Mouse (Mus musculus): ENCODE results near the gene Npas1.

The Npas1 gene

GRCm38 (mm10) chr7:16477628-16478027 is at the start of gene Npas1:
TSS of gene Npas1 (minus strand) at chr7:16477728.
- DNase-seq (ENCODE audit: low read depth, low spot score): no peak

GRCm38 (mm10) chr7:16525995-16526394 is 48.5 kb upstream of the Npas1 start:
- no peak for DNase-seq (ENCODE audit: low read depth, low spot score)

GRCm38 (mm10) chr7:16525448-16525847 is 47.9 kb upstream of the Npas1 start:
- no peak for DNase-seq (ENCODE audit: low read depth, low spot score)

GRCm38 (mm10) chr7:16524308-16524707 is 46.8 kb upstream of the Npas1 start:
- DNase-seq (ENCODE audit: low read depth, low spot score): peak; percentile 4

- DNase-seq (ENCODE audit: low read depth, low spot score): no peak
Observed at GRCm38 (mm10) chr7:16519310-16519709, 41.8 kb upstream of the Npas1 start.

GRCm38 (mm10) chr7:16517198-16517597 is 39.7 kb upstream of the Npas1 start:
- DNase-seq (ENCODE audit: low read depth, low spot score): no peak

GRCm38 (mm10) chr7:16507284-16507683 is 29.8 kb upstream of the Npas1 start:
- peak; percentile 81 for DNase-seq (ENCODE audit: low read depth, low spot score)

GRCm38 (mm10) chr7:16505226-16505593 is 27.7 kb upstream of the Npas1 start:
- no peak for DNase-seq (ENCODE audit: low read depth, low spot score)

GRCm38 (mm10) chr7:16504573-16505225 is 27.2 kb upstream of the Npas1 start:
- DNase-seq (ENCODE audit: low read depth, low spot score): no peak

- no peak for DNase-seq (ENCODE audit: low read depth, low spot score)
Observed at GRCm38 (mm10) chr7:16501571-16501970, 24.0 kb upstream of the Npas1 start.

- no peak for DNase-seq (ENCODE audit: low read depth, low spot score)
Observed at GRCm38 (mm10) chr7:16499671-16500104, 22.2 kb upstream of the Npas1 start.

GRCm38 (mm10) chr7:16496260-16496659 is 18.7 kb upstream of the Npas1 start:
- no peak for DNase-seq (ENCODE audit: low read depth, low spot score)

- DNase-seq (ENCODE audit: low read depth, low spot score): peak; percentile 47
Observed at GRCm38 (mm10) chr7:16493361-16493760, 15.8 kb upstream of the Npas1 start.

GRCm38 (mm10) chr7:16492211-16492610 is 14.7 kb upstream of the Npas1 start:
- no peak for DNase-seq (ENCODE audit: low read depth, low spot score)

- DNase-seq (ENCODE audit: low read depth, low spot score): peak; percentile 80
Observed at GRCm38 (mm10) chr7:16491759-16492158, 14.2 kb upstream of the Npas1 start.

- DNase-seq (ENCODE audit: low read depth, low spot score): peak; percentile 85
Observed at GRCm38 (mm10) chr7:16489948-16490347, 12.4 kb upstream of the Npas1 start.

GRCm38 (mm10) chr7:16488816-16489215 is 11.3 kb upstream of the Npas1 start:
- DNase-seq (ENCODE audit: low read depth, low spot score): no peak

GRCm38 (mm10) chr7:16476600-16476989 is 933 bp downstream of the Npas1 start:
- peak; percentile 80 for DNase-seq (ENCODE audit: low read depth, low spot score)

- no peak for DNase-seq (ENCODE audit: low read depth, low spot score)
Observed at GRCm38 (mm10) chr7:16475764-16476599, 1.5 kb downstream of the Npas1 start.

GRCm38 (mm10) chr7:16475321-16475720 is 2.2 kb downstream of the Npas1 start:
- no peak for DNase-seq (ENCODE audit: low read depth, low spot score)

- DNase-seq (ENCODE audit: low read depth, low spot score): peak; percentile 52
Observed at GRCm38 (mm10) chr7:16474445-16474844, 3.1 kb downstream of the Npas1 start.

GRCm38 (mm10) chr7:16473847-16474246 is 3.7 kb downstream of the Npas1 start:
- no peak for DNase-seq (ENCODE audit: low read depth, low spot score)

GRCm38 (mm10) chr7:16472116-16472709 is 5.3 kb downstream of the Npas1 start:
- no peak for DNase-seq (ENCODE audit: low read depth, low spot score)

Measured in ZHBTc4 (cell line).